Mouse (Mus musculus) embryonic stem cell, embryonic (primary cell): ENCODE results near the gene Zar1.
"Not testable (repeated sequence)": the region's sequence is repeated elsewhere in the genome, so short reads cannot be mapped to it uniquely, and the experiment has no call there.

ENCODE experiments used
- CTCF ChIA-PET, 4 experiments: fragments of 300-600 bp in 2 of 4; fragments of 350-600 bp in 2 of 4; sonication (Branson Sonifier 250); formaldehyde crosslinking; loops; one replicate each; lab custom pipeline; 2022; ENCODE audit warnings: inconsistent platforms in 2 of 4; lab: Charles Lee
- POLR2A ChIA-PET, 4 experiments: fragments of 300-600 bp in 2 of 4; fragments of 350-600 bp in 2 of 4; sonication (Branson Sonifier 250); formaldehyde crosslinking; loops; one replicate each; lab custom pipeline; 2022; ENCODE audit warnings: antibody characterized with exemption in 4 of 4, inconsistent platforms in 1 of 4; lab: Charles Lee

Zar1 gene

DNA sequence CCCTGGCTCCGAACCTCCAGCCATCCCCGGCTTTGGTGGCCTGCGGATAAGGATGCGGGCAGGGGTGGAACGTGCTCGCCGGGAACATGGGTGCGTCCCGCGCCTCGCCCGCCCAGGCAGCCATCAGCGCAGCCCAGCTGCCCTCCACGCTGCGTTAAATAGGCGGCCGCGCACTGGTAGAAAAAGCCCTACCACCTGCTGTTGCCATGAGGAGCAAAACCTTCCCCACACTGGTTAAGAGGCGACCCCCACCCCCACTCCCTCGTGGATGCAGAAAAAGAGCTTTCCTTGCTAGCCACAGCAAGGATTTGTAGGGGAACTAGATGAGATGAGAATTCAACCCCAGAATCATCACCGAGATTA, at the start of gene Zar1:
Gene Zar1 (minus strand): TSS at position 285 of the 363 bp plus-strand sequence.
- ChIA-PET POLR2A (interaction anchor here in 1 of 4 experiments (1.1 to 1.3 kb wide), 2 partner anchors 21 to 433 kb away, joined by 3 to 5 read pairs; partner anchors contain the start of gene Nfxl1), CTCF (interaction anchor here in 1 of 4 experiments (1.0 kb wide), 1 partner anchor 432 kb away, joined by 3 read pairs; no protein-coding TSS in a partner anchor)

DNA sequence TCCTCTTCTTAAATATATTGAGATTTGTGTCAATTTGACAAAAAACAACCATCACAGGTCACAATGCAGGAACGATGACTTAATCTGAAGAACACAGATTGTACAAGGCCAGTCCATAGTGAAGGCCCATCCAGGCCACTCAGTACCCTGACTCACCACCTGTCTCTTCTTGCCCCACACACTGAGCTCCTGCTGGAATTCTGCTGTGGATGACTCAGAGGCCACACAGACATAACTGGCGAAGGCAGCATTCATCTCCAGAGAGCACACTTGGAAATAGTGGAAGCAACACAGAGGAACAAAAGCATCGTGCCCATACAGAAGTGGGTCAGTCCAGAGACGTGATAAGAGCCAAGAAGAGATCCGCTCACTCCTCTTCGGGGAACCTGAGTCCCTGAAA, 49.0 kb upstream of the Zar1 start:
- POLR2A ChIA-PET: no interaction called here
- CTCF ChIA-PET: no interaction called here

DNA sequence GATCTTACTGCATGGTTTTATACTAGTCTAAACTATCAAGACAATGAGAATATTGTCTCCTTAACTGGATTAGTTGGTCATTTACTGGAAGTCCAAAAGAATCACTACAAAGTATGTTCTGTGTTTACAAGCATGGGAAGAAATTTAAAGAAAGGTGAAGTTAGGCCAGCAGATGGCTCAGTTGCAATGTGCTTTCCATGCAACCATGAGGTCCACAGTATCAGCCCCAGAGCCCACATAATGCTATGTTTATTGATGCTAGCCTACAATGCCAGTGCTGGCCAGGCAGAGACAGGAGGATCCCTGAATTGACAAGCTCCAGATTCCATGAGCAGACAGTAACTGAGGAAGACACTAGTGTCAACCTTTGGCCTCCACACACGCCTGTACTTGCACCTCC, 40.0 kb upstream of the Zar1 start:
- ChIA-PET CTCF (interaction anchor here in 1 of 4 experiments (0.6 kb wide), 1 partner anchor 45 kb away, joined by 9 read pairs; no protein-coding TSS in a partner anchor), POLR2A (no interaction called here)

DNA sequence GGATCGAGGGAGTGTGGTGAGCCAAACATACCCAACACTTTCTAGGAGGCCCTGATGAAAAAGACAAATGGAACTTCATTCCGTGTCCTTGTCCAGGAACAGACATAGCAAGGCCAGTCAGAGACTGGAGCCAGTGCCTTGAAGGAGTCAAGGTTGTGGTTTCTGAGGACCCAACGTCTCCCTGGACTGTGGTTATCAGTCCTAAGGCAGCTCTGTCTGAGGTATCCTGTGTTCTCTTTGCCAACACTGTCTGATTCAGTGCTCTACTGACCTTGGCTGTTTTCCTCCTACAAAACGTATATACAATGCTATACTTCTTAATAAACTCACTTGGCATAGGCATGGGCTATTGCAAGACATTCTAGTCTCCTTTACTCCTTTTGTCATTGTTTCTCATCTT, 36.4 kb upstream of the Zar1 start:
- ChIA-PET POLR2A (no interaction called here), CTCF (no interaction called here)

DNA sequence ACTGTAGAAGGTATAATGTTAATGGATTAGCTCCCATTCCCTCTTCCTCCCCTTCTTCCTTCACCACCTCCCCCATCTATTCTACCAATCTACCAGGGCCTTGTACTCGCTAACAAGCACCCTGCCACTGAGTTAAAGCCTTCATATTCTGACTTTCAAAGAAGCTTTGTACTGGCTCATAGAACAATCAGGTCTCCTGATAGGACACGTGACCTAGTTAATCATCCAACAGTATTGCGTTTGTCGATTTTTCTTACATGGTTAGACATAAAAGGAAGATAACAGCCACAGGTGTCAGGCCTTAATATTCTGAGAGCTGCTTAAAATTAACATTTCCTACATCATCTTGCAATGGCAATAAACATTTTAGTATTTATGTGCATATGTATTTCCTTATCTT, 22.1 kb upstream of the Zar1 start:
- CTCF ChIA-PET: no interaction called here
- POLR2A ChIA-PET: no interaction called here

DNA sequence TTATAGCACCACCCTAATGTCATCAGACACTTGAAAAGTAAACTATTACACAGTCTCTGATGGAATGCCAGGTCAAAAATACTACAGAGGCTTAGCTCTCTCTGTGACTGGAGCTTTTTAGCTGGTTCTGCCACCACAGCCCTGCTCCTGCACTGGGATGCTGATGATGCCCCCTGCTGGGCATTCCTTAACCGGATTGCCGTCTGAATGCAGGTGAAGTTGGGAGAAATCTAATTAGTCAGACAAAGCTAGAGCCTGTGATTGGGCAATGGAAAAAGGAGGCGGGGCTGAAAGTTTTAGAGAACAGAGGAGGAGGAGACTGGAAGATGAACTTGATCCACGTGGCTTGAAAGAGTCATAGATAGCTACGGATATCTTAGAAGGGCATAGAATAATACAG, 20.0 kb upstream of the Zar1 start:
- POLR2A ChIA-PET: interaction anchor here in 2 of 4 experiments (1.2 kb wide), 2 partner anchors 41 to 42 kb away, joined by 3 read pairs; partner anchors contain the start of gene Nfxl1 (in 2 of the 2)

DNA sequence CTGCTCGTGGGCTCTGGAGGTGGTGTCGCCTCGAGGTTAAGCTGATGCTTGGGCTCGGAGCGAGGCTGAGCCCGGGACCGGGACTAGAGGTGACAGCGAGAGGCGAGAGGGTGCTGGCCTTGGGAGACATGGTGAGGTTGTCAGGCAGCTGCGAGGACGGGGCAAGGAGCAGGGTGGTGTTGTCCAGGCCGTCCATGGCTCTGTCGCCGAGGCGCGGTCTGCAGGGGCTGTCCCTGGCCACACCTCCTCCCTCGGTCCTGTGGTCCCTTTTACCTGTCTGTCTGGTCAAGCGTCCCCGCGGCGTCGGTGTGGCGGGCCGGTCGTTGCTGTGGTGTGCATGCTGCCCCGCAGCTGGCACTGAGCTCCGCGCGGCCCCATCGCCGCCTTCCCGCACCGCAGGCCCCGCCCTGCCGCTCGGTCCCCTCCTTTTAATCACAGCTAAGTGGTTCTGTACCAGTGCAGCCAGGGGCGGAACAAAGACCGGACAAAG, 6.2 kb upstream of the Zar1 start, which contains the start of gene Gm5868:
Gene Gm5868 (minus strand): TSS at position 360 of the 490 bp plus-strand sequence.
- POLR2A ChIA-PET: interaction anchor here in 1 of 4 experiments (0.6 kb wide), 1 partner anchor 99 kb away, joined by 3 read pairs; no protein-coding TSS in a partner anchor
- CTCF ChIA-PET: interaction anchor here in 1 of 4 experiments (1.8 kb wide), 1 partner anchor 14 kb away, joined by 4 read pairs; no protein-coding TSS in a partner anchor

More for the DNA sequence above, 20.0 kb upstream of the Zar1 start:
- CTCF ChIA-PET: interaction anchor here (0.6 to 1.8 kb wide), 17 partner anchors 10 to 448 kb away, joined by 3 to 14 read pairs (median 3); partner anchors contain the start of gene Gm5868 (in 1 of the 4)

DNA sequence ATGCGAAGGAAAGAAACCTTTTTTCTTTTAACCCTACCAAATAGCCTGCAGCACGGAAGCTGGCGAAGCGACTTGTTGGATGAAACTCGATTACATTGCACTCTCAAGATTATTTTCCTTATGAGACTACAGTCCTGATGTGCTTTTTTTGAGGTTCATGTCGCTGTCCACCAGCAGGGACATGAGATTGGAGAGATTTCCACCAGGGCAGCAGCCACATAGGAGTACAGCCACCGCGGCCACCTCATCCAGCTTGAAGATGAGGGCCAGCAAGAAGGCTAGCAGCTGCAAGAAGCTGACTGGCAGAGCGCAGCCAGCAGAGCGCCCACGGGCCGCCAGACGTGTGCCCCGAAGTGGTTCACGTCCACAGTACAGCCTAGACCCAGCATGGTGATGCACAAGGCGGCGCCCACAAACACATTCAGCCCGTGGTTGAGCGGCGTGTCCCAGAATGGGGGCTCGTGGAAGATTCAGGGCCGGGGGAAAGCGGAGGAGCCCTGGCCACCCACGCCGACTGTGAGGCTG, 5.7 kb upstream of the Zar1 start:
- ChIA-PET CTCF (interaction anchor here in 1 of 4 experiments (1.8 kb wide), 1 partner anchor 14 kb away, joined by 4 read pairs; no protein-coding TSS in a partner anchor), POLR2A (interaction anchor here in 1 of 4 experiments (0.6 kb wide), 1 partner anchor 309 kb away, joined by 5 read pairs; no protein-coding TSS in a partner anchor)

DNA sequence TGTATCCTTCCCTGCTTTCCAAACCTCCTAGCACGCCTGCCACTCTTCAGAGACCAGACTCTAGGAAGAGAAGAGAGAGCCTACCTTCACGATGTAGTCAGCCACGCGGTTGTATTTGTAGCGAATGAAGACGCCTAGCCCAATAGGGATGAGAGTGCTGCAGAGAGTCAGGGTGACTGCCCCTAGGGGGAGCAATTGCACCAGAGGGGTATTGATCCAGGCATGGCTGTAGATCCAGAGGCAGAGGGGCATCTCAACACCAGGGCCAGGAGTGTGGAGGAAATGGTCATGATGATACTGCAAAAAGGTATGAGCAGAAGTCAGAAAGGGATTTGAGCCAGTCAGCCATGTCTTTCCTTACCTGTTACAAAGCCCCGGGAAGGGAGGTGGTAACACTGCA, 5.1 kb upstream of the Zar1 start:
- ChIA-PET CTCF (interaction anchor here in 2 of 4 experiments (0.6 to 1.8 kb wide), 2 partner anchors 15 to 434 kb away, joined by 4 to 11 read pairs; no protein-coding TSS in a partner anchor), POLR2A (interaction anchor here in 1 of 4 experiments (0.6 kb wide), 1 partner anchor 308 kb away, joined by 5 read pairs; no protein-coding TSS in a partner anchor)

DNA sequence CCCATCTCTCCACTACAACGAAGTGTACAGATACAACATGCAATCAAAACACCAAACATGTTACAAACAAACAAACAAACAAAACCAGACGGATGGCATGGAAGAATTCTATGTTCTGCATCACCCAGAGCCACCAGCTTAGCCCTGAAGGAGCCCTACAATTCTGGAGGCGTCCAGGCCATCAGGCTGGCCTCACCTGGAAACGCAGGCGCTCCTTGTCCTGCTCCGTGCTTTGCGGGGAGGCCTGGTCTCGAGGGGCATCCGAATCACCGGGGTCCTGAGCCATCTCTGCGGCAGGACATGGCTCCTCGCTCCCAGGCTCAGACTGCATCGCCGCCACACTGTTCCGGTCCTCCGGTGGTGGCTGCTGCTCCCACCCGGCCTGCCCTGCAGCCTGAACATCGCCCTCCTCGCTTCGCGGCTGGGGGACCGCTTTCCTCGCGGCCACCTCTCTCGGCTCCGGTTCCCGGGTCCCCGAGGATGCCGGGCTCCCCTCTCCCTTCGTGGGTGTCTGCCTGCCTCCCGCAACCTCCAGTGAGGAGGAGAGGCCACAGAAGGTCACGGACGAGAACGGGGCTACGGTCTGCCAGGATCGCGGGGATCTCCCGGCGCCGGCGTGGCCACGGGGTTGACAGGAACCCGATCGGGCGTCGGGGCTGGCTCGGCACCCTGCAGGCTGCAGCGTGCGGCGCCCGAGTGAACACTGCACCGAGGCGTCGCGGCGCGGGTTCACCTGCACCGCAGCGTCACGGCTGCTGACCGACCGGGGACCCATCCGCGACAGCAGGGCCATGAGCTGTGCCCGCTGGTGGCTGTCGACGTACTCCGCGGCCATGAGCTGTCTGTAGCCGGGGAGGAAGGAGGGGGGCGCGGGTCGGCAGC, 725 bp downstream of the Zar1 start:
- POLR2A ChIA-PET: interaction anchor here in 1 of 4 experiments (1.1 kb wide), 1 partner anchor 434 kb away, joined by 3 read pairs; no protein-coding TSS in a partner anchor

DNA sequence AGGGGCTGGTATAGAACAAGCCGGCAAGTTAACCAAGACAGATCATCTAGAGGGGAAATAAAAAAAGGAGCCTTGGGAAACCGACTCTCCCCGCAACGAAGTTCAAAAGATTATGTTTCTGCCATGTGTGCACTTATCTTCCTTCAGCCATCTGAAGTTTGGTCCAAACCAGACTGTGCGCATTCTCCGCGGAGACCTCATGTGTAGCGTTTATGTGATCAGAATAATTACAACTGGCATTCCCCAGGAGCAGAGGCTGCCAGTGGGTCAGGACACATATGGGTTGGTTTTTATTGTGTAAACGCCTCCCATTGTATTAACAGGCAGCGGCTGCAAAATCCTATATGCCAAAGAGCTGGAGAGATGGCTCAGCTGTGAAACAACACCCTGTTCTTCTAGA, 1.5 kb downstream of the Zar1 start:
- POLR2A ChIA-PET: interaction anchor here in 2 of 4 experiments (0.7 to 0.9 kb wide), 4 partner anchors 302 to 435 kb away, joined by 3 to 5 read pairs (median 3); no protein-coding TSS in a partner anchor
- CTCF ChIA-PET: interaction anchor here in 2 of 4 experiments (0.6 to 1.2 kb wide), 2 partner anchors 55 to 131 kb away, joined by 3 read pairs; no protein-coding TSS in a partner anchor

More for the DNA sequence above, 725 bp downstream of the Zar1 start:
- CTCF ChIA-PET: interaction anchor here in 1 of 4 experiments (1.0 kb wide), 1 partner anchor 433 kb away, joined by 3 read pairs; no protein-coding TSS in a partner anchor

DNA sequence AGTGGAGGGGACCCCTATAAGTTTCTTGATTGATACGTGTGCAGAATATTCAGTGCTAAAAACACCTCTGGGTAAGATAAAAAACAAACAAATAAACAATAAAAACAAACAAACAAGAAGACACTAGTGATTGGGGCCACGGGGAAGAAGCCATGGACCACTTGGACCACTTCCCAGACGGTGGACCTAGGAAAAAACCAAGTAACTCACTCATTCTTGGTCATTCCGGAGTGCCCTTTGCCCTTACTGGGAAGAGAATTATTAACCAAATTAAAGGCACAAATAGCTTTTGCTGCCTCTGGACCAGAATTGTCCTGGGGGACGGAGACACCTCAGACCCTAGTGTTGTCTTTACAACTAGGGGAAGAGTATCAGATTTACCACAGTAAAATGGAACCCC, 15.4 kb downstream of the Zar1 start:
- ChIA-PET CTCF (no interaction called here), POLR2A (no interaction called here)

DNA sequence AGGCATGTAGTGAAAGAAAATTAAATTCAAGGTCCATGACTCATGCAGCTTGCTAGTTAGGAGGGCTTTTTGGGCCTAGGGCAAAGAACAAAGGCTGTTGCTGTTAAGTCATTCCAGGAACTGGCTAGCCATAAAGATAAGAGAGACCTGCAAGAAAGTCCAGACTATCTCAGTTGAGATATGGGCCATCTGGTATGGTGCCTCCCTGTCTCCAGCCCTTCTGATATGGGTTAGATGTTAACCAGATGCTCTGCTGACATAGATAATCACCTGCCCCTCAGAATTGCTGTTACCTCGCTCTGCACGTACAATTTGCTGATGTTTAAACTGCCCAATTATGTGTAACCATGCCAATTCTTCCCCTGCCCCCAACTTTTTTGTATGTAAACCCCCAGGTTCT, 17.9 kb downstream of the Zar1 start:
- CTCF ChIA-PET, POLR2A ChIA-PET: not testable (repeated sequence)

DNA sequence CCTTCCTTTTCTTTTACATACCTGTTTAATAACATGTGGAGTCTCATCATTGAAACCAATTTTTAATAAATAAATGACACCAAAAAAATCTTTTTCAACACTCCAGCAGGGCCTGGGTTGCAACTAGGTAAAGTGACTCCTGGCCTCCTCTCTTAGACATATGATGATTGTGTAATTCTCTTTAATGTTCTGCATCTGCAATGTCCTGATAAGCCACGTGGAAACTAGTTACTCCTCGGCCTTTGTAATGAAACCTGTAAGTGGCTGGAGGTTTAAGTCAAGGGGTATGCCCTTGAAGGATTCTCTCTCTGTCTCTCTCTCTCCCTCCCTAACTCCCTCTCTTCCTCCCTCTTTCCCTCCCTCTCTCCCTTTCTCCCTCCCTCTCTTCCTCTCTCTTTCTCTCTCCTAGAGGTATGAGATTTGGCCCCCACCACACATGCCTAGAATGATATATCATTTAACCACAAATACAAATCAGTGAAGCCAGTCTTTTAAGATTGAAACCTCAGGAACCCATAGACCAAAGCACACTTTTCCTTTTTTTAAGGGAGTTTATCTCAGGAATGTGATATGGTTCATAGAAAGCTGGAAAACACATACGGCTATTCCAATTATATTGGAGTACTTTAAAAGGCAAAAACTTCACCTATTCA, 20.0 kb downstream of the Zar1 start:
- POLR2A ChIA-PET: interaction anchor here in 2 of 4 experiments (0.5 to 1.4 kb wide), 2 partner anchors 17 to 380 kb away, joined by 3 to 4 read pairs; no protein-coding TSS in a partner anchor
- CTCF ChIA-PET: interaction anchor here in 1 of 4 experiments (0.7 kb wide), 1 partner anchor 117 kb away, joined by 3 read pairs; no protein-coding TSS in a partner anchor

DNA sequence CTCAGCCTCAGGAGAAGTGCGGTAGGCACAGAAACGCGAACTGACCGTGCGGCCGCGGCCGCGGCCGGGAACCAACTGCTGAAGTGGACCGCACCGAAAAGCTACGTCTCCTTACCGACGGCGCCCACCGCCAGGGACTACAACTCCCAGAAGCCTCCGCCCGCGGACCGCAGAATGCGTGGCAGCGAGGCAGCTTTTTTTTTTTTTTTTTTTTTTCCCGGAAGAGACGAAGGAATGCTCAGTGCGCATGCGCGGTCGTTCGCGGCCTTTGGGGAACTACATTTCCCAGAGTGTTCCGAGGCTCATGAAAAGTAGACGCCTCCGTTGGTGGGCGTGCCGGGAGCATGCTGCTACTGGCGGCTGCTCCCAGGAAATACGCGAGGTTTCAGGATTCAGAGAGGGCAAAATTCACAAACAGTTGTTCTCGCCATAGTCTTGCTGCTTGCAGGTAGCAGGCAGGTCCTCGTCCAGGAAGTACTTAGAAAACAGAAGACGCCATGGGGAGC, 21.5 kb downstream of the Zar1 start, which contains the start of gene Nfxl1:
Gene Nfxl1 (minus strand): TSS at position 141 of the 506 bp plus-strand sequence.
- CTCF ChIA-PET: interaction anchor here (0.5 to 1.0 kb wide), 11 partner anchors 28 to 1637 kb away, joined by 3 to 9 read pairs (median 3); partner anchors contain the start of gene Tec (in 1 of the 4)

DNA sequence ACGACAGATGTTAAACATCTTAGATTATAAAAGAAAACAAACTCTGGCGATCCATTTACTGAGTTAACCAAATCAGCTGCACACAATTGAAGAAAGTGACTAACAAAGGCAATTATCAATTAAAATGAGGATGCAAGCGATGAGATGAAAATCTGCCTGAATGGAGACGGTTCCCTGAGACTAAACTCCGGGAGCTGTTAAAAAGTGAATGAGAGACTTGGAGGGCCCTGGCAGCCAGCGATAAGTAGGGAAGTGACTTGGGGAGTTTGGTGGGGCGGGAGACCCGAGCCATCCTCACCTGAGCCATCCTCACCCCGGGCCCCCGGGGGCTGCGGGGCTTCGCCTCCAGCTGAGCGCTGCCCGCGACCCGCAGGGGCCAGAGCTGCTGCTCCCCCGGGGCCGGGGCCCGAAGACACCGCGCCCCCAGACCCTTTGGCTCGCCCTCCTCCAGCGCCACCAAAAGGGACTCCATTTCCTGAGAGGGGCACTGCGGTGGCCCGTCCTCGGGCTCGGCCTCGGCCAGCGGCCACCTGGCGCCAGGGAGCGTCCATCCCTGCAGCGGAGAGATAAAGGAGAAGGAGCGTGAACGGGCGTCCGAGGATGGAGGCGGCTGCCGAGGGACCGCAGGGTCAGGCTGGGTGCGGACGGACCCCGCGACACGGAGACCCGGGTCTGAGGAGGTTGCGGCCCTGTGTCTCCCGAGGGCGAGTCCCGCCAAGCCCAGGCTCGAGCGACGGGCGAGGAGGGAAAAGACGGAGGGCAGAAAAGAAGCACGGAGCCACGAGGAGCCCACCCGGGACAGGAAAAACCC, 22.1 kb downstream of the Zar1 start:
- POLR2A ChIA-PET: interaction anchor here (0.5 to 3.4 kb wide), 47 partner anchors 8 to 1961 kb away, joined by 3 to 15 read pairs (median 3); partner anchors contain the start of genes Commd8 (in 1 of the 4), Corin (in 1 of the 4), Ociad1 (in 1 of the 4) and Slain2 (in 1 of the 4)

More for the DNA sequence above, 21.5 kb downstream of the Zar1 start, which contains the start of gene Nfxl1:
- POLR2A ChIA-PET: interaction anchor here (0.5 to 3.4 kb wide), 49 partner anchors 8 to 1960 kb away, joined by 3 to 15 read pairs (median 3); partner anchors contain the start of genes Commd8 (in 1 of the 4), Corin (in 1 of the 4), Ociad1 (in 1 of the 4) and Slain2 (in 1 of the 4)

More for the DNA sequence above, 22.1 kb downstream of the Zar1 start:
- CTCF ChIA-PET: interaction anchor here (0.5 to 1.0 kb wide), 12 partner anchors 29 to 1638 kb away, joined by 3 to 9 read pairs (median 3); partner anchors contain the start of gene Tec (in 1 of the 4)
